Mouse (Mus musculus): ENCODE data around the gene Ap2a1. TPM values are rescaled to one million over a fixed set of nuclear protein-coding genes. Genes with fewer than 3 reads are reported as not detected.

The Ap2a1 gene
- polyA plus RNA-seq, 1 experiment, result 48.1 TPM

- peak overlapping the region; percentile 88 for H3K4me3 ChIP-seq (replicated peaks)
- H3K36me3 ChIP-seq (ENCODE audit: control insufficient read depth), result peaks cover 32% of the 10 kb centered on the region
- H3K27me3 ChIP-seq (ENCODE audit: control insufficient read depth), result no peaks in the 10 kb centered on the region
- no peak for TF ChIP-seq TAL1 (IDR thresholded peaks at IDR 0.05; ENCODE audit: low read length)
- no peak for TF ChIP-seq GATA1 (IDR thresholded peaks at IDR 0.05; ENCODE audit: low read length)
- no peaks in the 10 kb centered on the region for H3K9me3 ChIP-seq (ENCODE audit: control insufficient read depth, low read length)
- peaks cover 75% of the 10 kb centered on the region for H3K4me1 ChIP-seq (ENCODE audit: control insufficient read depth)
Measured at GRCm38 (mm10) chr7:44893197-44893596, 36.1 kb downstream of the Ap2a1 start.

GRCm38 (mm10) chr7:44892276-44892921, 36.9 kb downstream of the Ap2a1 start, which contains the start of gene Med25:
Med25 (minus strand) TSS chr7:44892712.
- no peaks in the 10 kb centered on the region for H3K27me3 ChIP-seq (ENCODE audit: control insufficient read depth)
- no peaks in the 10 kb centered on the region for H3K9me3 ChIP-seq (ENCODE audit: control insufficient read depth, low read length)
- peaks cover 28% of the 10 kb centered on the region for H3K36me3 ChIP-seq (ENCODE audit: control insufficient read depth)
- H3K4me1 ChIP-seq (ENCODE audit: control insufficient read depth), result peaks cover 67% of the 10 kb centered on the region
- H3K4me3 ChIP-seq (replicated peaks), result peak within 1 kb of the TSS; percentile 88
- TF ChIP-seq TAL1 (IDR thresholded peaks at IDR 0.05; ENCODE audit: low read length), result no peak
- TF ChIP-seq GATA1 (IDR thresholded peaks at IDR 0.05; ENCODE audit: low read length), result no peak

GRCm38 (mm10) chr7:44891611-44892010, 37.7 kb downstream of the Ap2a1 start:
- Histone ChIP-seq H3K9me3 (ENCODE audit: control insufficient read depth, low read length) (no peaks in the 10 kb centered on the region), H3K4me3 (replicated peaks) (peak overlapping the region; percentile 88), H3K27me3 (ENCODE audit: control insufficient read depth) (no peaks in the 10 kb centered on the region), H3K4me1 (ENCODE audit: control insufficient read depth) (peaks cover 62% of the 10 kb centered on the region), H3K36me3 (ENCODE audit: control insufficient read depth) (peaks cover 36% of the 10 kb centered on the region)
- TF ChIP-seq GATA1 (IDR thresholded peaks at IDR 0.05; ENCODE audit: low read length) (no peak), TAL1 (IDR thresholded peaks at IDR 0.05; ENCODE audit: low read length) (no peak)

- H3K4me1 ChIP-seq (ENCODE audit: control insufficient read depth), result peaks cover 53% of the 10 kb centered on the region
- H3K9me3 ChIP-seq (ENCODE audit: control insufficient read depth, low read length), result no peaks in the 10 kb centered on the region
- peaks cover 44% of the 10 kb centered on the region for H3K36me3 ChIP-seq (ENCODE audit: control insufficient read depth)
- H3K4me3 ChIP-seq (replicated peaks), result peak overlapping the region; percentile 88
- TF ChIP-seq GATA1 (IDR thresholded peaks at IDR 0.05; ENCODE audit: low read length), result no peak
- TF ChIP-seq TAL1 (IDR thresholded peaks at IDR 0.05; ENCODE audit: low read length), result no peak
- no peaks in the 10 kb centered on the region for H3K27me3 ChIP-seq (ENCODE audit: control insufficient read depth)
Measured at GRCm38 (mm10) chr7:44890737-44891136, 38.6 kb downstream of the Ap2a1 start.

- Histone ChIP-seq H3K27me3 (ENCODE audit: control insufficient read depth) (no peaks in the 10 kb centered on the region), H3K9me3 (ENCODE audit: control insufficient read depth, low read length) (no peaks in the 10 kb centered on the region), H3K36me3 (ENCODE audit: control insufficient read depth) (peaks cover 50% of the 10 kb centered on the region), H3K4me3 (replicated peaks) (no peak overlapping the region), H3K4me1 (ENCODE audit: control insufficient read depth) (peaks cover 47% of the 10 kb centered on the region)
- TF ChIP-seq TAL1 (IDR thresholded peaks at IDR 0.05; ENCODE audit: low read length) (no peak), GATA1 (IDR thresholded peaks at IDR 0.05; ENCODE audit: low read length) (no peak)
Measured at GRCm38 (mm10) chr7:44890180-44890579, 39.1 kb downstream of the Ap2a1 start.

- Histone ChIP-seq H3K27me3 (ENCODE audit: control insufficient read depth) (no peaks in the 10 kb centered on the region), H3K36me3 (ENCODE audit: control insufficient read depth) (peaks cover 64% of the 10 kb centered on the region), H3K4me1 (ENCODE audit: control insufficient read depth) (peaks cover 39% of the 10 kb centered on the region), H3K4me3 (replicated peaks) (no peak overlapping the region), H3K9me3 (ENCODE audit: control insufficient read depth, low read length) (no peaks in the 10 kb centered on the region)
- TF ChIP-seq TAL1 (IDR thresholded peaks at IDR 0.05; ENCODE audit: low read length), result no peak
- no peak for TF ChIP-seq GATA1 (IDR thresholded peaks at IDR 0.05; ENCODE audit: low read length)
Measured at GRCm38 (mm10) chr7:44888256-44889105, 40.8 kb downstream of the Ap2a1 start.

- Histone ChIP-seq H3K9me3 (ENCODE audit: control insufficient read depth, low read length) (no peaks in the 10 kb centered on the region), H3K36me3 (ENCODE audit: control insufficient read depth) (peaks cover 79% of the 10 kb centered on the region), H3K4me3 (replicated peaks) (no peak overlapping the region), H3K4me1 (ENCODE audit: control insufficient read depth) (peaks cover 37% of the 10 kb centered on the region), H3K27me3 (ENCODE audit: control insufficient read depth) (no peaks in the 10 kb centered on the region)
- TF ChIP-seq GATA1 (IDR thresholded peaks at IDR 0.05; ENCODE audit: low read length) (no peak), TAL1 (IDR thresholded peaks at IDR 0.05; ENCODE audit: low read length) (no peak)
Measured at GRCm38 (mm10) chr7:44886964-44887363, 42.3 kb downstream of the Ap2a1 start.

GRCm38 (mm10) chr7:44884637-44885036, 44.7 kb downstream of the Ap2a1 start:
- Histone ChIP-seq H3K27me3 (ENCODE audit: control insufficient read depth) (no peaks in the 10 kb centered on the region), H3K4me3 (replicated peaks) (no peak overlapping the region), H3K4me1 (ENCODE audit: control insufficient read depth) (peaks cover 22% of the 10 kb centered on the region), H3K9me3 (ENCODE audit: control insufficient read depth, low read length) (no peaks in the 10 kb centered on the region), H3K36me3 (ENCODE audit: control insufficient read depth) (peaks cover 90% of the 10 kb centered on the region)
- no peak for TF ChIP-seq TAL1 (IDR thresholded peaks at IDR 0.05; ENCODE audit: low read length)
- TF ChIP-seq GATA1 (IDR thresholded peaks at IDR 0.05; ENCODE audit: low read length), result no peak

- TF ChIP-seq TAL1 (IDR thresholded peaks at IDR 0.05; ENCODE audit: low read length) (no peak), GATA1 (IDR thresholded peaks at IDR 0.05; ENCODE audit: low read length) (no peak)
- Histone ChIP-seq H3K4me1 (ENCODE audit: control insufficient read depth) (peaks cover 11% of the 10 kb centered on the region), H3K27me3 (ENCODE audit: control insufficient read depth) (no peaks in the 10 kb centered on the region), H3K4me3 (replicated peaks) (no peak overlapping the region), H3K36me3 (ENCODE audit: control insufficient read depth) (peaks cover 92% of the 10 kb centered on the region), H3K9me3 (ENCODE audit: control insufficient read depth, low read length) (no peaks in the 10 kb centered on the region)
Measured at GRCm38 (mm10) chr7:44883036-44883435, 46.3 kb downstream of the Ap2a1 start.

Data from erythroblast, embryonic 14.5 days (primary cell).